Mouse (Mus musculus) naive thymus-derived CD4-positive, alpha-beta T cell, adult 5 months (primary cell): ENCODE measurements around the gene Dvl2. TPM values are rescaled to one million over a fixed set of nuclear protein-coding genes. Genes with fewer than 3 reads are reported as not detected.

Source experiments
- polyA plus RNA-seq: library from polyadenylated mRNA; unstranded; fragments of 100-300 nt; shearing (Covaris generic); gene quantifications from one replicate; pipeline ENCODE4 v1.2.1, GENCODE M21; 2017

Dvl2 gene
- 27.2 TPM for polyA plus RNA-seq

GRCm38 (mm10) chr11:70000396-70000898 lies at the start of gene Dvl2:
TSS of gene Dvl2 (plus strand) at chr11:70000595.

GRCm38 (mm10) chr11:69964650-69965270 lies 35.6 kb upstream of the Dvl2 start, which contains the start of gene Cldn7:
TSS of gene Cldn7 (plus strand) at chr11:69964779.

GRCm38 (mm10) chr11:69981141-69981762 lies 19.1 kb upstream of the Dvl2 start, which contains the start of gene Ctdnep1:
TSS of gene Ctdnep1 (plus strand) at chr11:69981156.

GRCm38 (mm10) chr11:69982225-69982624 lies 18.2 kb upstream of the Dvl2 start, which contains the start of gene Elp5:
TSS of gene Elp5 (minus strand) at chr11:69982517.

GRCm38 (mm10) chr11:69990850-69991691 lies 9.3 kb upstream of the Dvl2 start, which contains the start of gene Gabarap:
TSS of gene Gabarap (plus strand) at chr11:69991143.

GRCm38 (mm10) chr11:69995391-69995960 lies 4.9 kb upstream of the Dvl2 start, which contains the start of gene Phf23:
TSS of gene Phf23 (plus strand) at chr11:69995777.

GRCm38 (mm10) chr11:70014880-70015558 lies 14.6 kb downstream of the Dvl2 start, which contains the start of gene Acadvl:
TSS of gene Acadvl (minus strand) at chr11:70015411.

GRCm38 (mm10) chr11:70016669-70017068 lies 16.3 kb downstream of the Dvl2 start, which contains the start of gene Dlg4:
TSS of gene Dlg4 (plus strand) at chr11:70016942.

GRCm38 (mm10) chr11:70053898-70054570 lies 53.6 kb downstream of the Dvl2 start, which contains the start of gene Asgr1:
TSS of gene Asgr1 (plus strand) at chr11:70054085.

Other genes starting within 250 kb of the Dvl2 start
- 56.9 TPM for gene Polr2a, start 242.0 kb upstream of the Dvl2 start, polyA plus RNA-seq
- gene Slc35g3, start 238.6 kb upstream of the Dvl2 start, polyA plus RNA-seq, result not detected
- gene Zbtb4, start 234.7 kb upstream of the Dvl2 start, polyA plus RNA-seq, result 8.0 TPM
- gene Chrnb1, start 204.7 kb upstream of the Dvl2 start, polyA plus RNA-seq, result 2.2 TPM
- gene Fgf11, start 198.7 kb upstream of the Dvl2 start, polyA plus RNA-seq, result not detected
- not detected for gene Tmem102, start 195.0 kb upstream of the Dvl2 start, polyA plus RNA-seq
- not detected for gene Gm39566, start 185.3 kb upstream of the Dvl2 start, polyA plus RNA-seq
- not detected for gene Spem2, start 182.1 kb upstream of the Dvl2 start, polyA plus RNA-seq
- not detected for gene Spem1, start 178.4 kb upstream of the Dvl2 start, polyA plus RNA-seq
- 0.09 TPM for gene Nlgn2, start 162.8 kb upstream of the Dvl2 start, polyA plus RNA-seq
- gene Tmem256, start 162.1 kb upstream of the Dvl2 start, polyA plus RNA-seq, result 27.8 TPM
- 18.0 TPM for gene Plscr3, start 154.2 kb upstream of the Dvl2 start, polyA plus RNA-seq
- not detected for gene Tnk1, start 141.9 kb upstream of the Dvl2 start, polyA plus RNA-seq
- gene Tmem95, start 122.6 kb upstream of the Dvl2 start, polyA plus RNA-seq, result not detected
- gene Kctd11, start 119.2 kb upstream of the Dvl2 start, polyA plus RNA-seq, result 0.51 TPM
- gene Acap1, start 105.1 kb upstream of the Dvl2 start, polyA plus RNA-seq, result 615 TPM
- 2.6 TPM for gene 2810408A11Rik, start 99.6 kb upstream of the Dvl2 start, polyA plus RNA-seq
- gene Neurl4, start 99.5 kb upstream of the Dvl2 start, polyA plus RNA-seq, result 7.7 TPM
- gene Gps2, start 86.7 kb upstream of the Dvl2 start, polyA plus RNA-seq, result 253 TPM
- gene Eif5a, start 78.6 kb upstream of the Dvl2 start, polyA plus RNA-seq, result 965 TPM
- not detected for gene Ybx2, start 64.8 kb upstream of the Dvl2 start, polyA plus RNA-seq
- not detected for gene Slc2a4, start 52.4 kb upstream of the Dvl2 start, polyA plus RNA-seq
- not detected for gene Cldn7, start 35.8 kb upstream of the Dvl2 start, polyA plus RNA-seq
- 31.4 TPM for gene Ctdnep1, start 19.4 kb upstream of the Dvl2 start, polyA plus RNA-seq
- gene Elp5, start 18.1 kb upstream of the Dvl2 start, polyA plus RNA-seq, result 47.8 TPM
- gene Gabarap, start 9.5 kb upstream of the Dvl2 start, polyA plus RNA-seq, result 310 TPM
- 49.5 TPM for gene Phf23, start 4.8 kb upstream of the Dvl2 start, polyA plus RNA-seq
- gene Acadvl, start 14.8 kb downstream of the Dvl2 start, polyA plus RNA-seq, result 87.7 TPM
- gene Dlg4, start 16.3 kb downstream of the Dvl2 start, polyA plus RNA-seq, result 2.4 TPM
- gene Asgr1, start 53.5 kb downstream of the Dvl2 start, polyA plus RNA-seq, result not detected
- gene Asgr2, start 92.0 kb downstream of the Dvl2 start, polyA plus RNA-seq, result not detected
- gene Mgl2, start 129.7 kb downstream of the Dvl2 start, polyA plus RNA-seq, result not detected
- not detected for gene Clec10a, start 155.6 kb downstream of the Dvl2 start, polyA plus RNA-seq
- 0.19 TPM for gene Slc16a11, start 212.2 kb downstream of the Dvl2 start, polyA plus RNA-seq
- 1.00 TPM for gene Slc16a13, start 220.5 kb downstream of the Dvl2 start, polyA plus RNA-seq
- gene Bcl6b, start 229.2 kb downstream of the Dvl2 start, polyA plus RNA-seq, result not detected
- gene 0610010K14Rik, start 237.3 kb downstream of the Dvl2 start, polyA plus RNA-seq, result 100 TPM
- gene Gm21988, start 239.2 kb downstream of the Dvl2 start, polyA plus RNA-seq, result 3.2 TPM
- gene Rnasek, start 239.2 kb downstream of the Dvl2 start, polyA plus RNA-seq, result 214 TPM